Mouse (Mus musculus): ENCODE measurements around the gene Snapin. TPM values are rescaled to one million over a fixed set of nuclear protein-coding genes. Genes with fewer than 3 reads are reported as not detected.
A peak's percentile ranks its signal among the peaks of the same experiment; 100 is the strongest.

Gene Snapin
- total RNA-seq, 2 experiments from 2014 or later, result 70.9 to 72.3 TPM

DNA sequence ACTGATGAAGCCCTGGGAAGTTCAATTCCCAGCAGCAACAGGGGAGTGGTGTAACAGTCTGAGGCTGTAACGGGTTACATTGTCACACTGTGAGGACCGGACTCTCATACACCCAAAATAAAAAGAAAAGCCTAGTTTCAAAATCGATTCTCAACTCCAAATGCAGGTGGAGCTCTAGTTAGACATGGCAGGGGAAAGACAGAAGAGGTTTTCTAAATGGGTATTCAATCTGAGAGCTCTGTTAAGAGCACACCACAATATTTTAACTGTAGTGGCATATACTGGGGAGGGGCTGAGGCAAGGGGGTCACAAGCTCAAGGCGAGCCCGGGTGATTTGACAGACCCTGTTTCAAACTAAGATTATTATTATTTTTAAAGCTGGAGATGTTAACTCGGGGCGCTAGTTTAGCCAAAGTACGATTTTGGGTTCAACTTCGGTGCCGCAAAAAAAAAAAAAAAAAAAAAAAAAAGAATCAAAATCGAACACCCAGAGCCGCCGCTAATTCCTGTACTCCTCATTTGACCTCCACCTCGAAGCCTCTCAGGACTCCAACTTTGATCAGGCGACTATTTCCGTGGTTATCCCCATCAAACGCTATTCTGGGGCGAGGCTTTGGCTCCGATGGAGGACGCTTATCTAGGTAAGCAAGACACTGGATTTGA lies 17.6 kb upstream of the Snapin start:
- DNase-seq (ENCODE audit: low spot score in 2 of 2), result no peak

DNA sequence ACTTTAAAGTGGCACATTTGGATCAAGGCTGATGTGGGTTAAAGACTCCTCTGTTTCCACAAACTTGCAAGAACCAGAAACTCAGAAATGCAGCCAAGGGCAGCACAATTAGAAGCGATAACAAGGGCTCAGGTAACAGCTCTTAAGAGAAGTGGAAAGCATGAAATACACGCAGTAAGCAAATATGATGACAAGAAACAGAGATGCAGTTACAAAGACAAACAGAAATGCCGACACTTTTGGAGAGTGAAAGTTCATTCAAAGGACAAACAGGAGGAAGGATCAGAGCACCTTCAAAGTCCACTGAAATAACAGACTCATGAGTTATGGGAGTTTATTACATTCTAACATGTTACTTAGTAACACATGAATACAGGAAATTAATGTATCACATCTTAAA lies 15.5 kb upstream of the Snapin start:
- DNase-seq (ENCODE audit: low spot score in 2 of 2), result no peak

DNA sequence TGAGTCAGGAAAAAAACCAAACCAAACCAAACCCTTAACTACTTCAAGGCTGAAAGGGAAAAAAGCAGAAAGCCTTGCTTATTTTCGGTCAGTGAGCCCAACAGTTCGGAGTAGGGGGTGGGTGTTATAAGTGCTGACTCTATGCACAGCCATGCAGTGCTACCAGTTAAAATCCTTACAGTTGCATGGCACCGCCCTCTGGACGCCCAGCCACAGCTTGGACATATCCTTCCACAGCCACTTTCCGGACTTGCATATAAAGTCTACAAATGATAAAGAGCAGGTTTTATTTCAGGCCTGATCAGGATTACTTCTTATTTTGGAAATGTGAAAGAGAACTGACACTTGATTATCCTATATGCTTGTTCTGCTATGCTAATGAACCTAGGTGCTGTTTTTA lies 14.4 kb upstream of the Snapin start:
- DNase-seq (ENCODE audit: low spot score in 2 of 2), result no peak

DNA sequence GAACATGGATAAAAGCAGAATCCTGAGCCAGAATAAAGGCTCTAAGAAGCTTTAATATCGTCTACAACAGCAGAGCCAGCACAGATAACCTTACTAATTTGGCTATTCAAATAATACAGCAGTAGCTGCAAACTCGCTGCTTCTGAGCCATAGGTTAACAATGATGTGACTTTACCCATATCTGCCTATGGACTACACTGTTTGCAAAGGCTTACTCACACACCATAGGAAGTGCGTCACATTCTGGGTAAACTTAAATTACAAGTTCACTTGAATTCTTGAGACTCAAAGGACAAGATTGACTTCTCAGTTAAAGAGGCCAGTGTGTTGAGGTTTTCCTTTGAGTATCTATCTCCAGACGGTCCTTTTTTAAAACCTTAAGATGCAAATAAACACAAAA lies 12.6 kb upstream of the Snapin start:
- DNase-seq (ENCODE audit: low spot score in 2 of 2), result no peak

DNA sequence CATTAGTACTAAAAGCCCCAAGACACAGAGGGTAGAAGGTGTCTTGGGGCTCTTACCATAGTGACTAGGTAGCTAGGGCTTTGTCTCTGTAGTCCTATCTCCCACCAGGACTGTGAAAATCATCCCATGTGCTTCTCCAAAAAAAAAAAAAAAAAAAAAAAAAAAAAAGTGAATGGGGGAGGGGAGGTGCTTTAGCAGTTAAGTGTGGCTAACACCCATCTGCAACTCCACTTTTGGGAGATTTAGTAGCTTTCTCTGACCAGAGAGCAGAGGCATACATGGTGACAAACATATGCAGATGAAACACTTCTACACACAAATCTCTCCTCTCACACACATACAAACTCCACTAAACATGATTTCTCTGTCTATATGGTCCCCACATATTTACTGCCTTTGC lies 6.8 kb upstream of the Snapin start:
- DNase-seq (ENCODE audit: low spot score in 2 of 2), result no peak

DNA sequence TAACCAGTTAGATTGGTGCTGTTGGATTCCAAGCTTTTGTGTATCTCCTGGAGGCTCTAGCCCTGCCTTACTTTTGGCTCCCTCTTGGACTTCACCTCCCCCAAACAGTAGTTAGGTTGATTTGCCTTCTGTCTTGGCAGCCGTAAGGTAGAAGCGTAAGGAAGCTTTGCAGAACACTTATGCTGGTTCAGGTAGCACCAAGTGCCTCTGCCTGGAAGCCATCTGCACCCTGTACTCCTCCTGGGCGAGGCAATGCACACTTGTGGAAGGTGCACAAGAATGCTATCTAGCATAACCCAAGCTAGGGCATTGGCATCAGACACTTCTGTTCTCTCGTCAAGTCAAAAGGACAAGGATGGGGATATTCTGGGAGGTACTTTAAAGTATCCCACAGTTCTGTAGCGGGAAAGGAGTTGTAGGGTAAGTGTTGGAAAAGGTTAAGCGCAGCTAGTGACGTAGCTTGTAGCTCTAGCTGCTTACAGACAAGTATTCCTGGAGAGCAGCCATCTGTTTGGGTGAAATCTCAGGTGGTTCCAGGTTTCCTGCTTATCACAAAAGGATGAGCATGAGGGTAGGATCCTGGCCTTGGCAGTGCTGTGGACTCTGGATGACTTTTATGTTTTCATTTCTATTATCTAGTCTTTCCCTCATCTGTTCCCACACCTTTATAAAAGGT lies 5.2 kb upstream of the Snapin start:
- no peak for DNase-seq (ENCODE audit: low spot score in 2 of 2)

DNA sequence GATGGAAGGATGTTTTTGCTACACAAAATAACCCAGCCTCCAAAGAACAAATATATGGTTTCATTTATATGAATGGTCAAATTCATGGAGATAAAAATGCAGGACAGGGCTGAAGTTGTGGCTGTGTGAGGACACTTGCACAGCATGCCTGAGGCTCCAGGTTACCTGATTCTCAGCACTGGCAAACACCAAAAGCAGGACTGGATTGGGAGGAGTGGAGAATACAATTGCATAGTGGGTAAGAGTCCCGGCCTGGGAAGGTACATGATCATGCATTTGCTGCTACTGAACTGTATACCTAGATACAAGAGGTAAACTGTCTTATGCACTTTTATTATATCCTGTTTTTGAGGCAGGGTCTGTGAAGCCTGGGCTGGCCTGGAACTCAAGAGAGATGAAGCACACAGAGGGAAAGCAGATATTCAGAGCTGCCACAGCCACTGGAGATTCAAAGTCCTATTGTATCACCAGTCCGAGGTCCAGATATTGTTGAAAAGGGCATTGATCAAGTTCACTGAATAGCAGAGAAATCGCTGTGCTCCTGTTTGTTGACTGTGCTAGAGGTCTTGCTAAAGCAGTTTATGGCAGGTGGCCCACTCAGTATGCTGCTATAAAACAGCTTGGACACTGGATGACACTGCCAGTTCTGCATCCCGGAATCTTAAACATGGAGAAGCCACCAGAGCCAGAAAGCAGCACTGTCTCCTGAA lies 3.2 kb upstream of the Snapin start:
- no peak for DNase-seq (ENCODE audit: low spot score in 2 of 2)

DNA sequence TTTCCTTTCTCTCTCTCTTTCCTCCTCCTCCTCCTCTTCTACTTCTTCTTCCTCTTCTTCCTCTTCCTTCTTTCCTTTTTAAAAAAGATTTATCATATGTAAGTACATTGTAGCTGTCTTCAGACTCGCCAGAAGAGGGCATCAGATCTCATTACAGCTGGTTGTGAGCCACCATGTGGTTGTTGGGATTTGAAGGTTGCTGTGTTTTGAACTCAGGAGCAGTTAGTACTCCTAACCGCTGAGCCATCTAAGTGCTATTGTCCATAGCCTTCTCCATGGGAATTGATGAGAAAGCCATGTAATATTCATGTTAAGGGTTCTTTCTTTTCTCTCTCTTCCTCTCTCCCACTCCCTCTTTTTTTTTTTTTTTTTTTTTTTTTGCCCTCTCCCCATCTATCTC lies 517 bp upstream of the Snapin start:
- no peak for DNase-seq (ENCODE audit: low spot score in 2 of 2)

DNA sequence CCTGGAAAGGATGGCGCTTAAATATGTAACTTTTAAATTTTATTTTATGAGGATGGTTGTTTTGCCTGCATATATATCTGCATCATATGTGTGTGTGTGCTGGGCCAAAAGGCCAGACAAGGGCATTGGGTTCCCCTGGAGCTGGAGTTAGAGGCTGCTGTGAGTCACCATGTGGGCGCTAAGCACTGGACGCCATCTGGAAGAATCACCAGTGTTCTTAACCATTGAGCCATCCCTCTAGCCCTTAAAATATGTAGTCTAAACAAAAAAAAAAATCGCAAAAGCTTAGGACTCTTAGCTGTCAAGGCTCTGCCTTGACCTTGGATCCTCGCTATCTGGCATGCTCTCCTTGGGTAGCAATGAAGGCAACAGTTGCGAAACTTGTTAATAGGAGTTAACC lies 2.3 kb downstream of the Snapin start:
- DNase-seq (ENCODE audit: low spot score in 2 of 2), result no peak

DNA sequence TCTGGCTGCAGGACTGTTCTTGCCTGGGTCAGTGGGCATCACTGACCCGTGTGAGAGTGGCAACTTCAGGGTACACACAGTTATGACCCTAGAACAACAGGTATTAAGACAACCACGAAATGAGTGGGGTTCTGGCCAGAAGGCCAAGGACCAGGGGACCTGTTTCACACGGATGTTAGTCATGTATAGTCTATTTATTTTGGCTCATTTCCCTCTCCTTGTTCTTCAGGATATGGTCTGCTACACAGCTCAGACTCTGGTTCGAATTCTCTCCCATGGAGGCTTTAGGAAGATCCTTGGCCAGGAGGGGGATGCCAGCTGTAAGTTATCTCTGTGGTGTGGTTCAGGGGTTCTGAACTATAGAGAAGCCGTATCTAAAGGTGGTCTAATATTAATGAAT lies 3.8 kb downstream of the Snapin start:
- no peak for DNase-seq (ENCODE audit: low spot score in 2 of 2)

DNA sequence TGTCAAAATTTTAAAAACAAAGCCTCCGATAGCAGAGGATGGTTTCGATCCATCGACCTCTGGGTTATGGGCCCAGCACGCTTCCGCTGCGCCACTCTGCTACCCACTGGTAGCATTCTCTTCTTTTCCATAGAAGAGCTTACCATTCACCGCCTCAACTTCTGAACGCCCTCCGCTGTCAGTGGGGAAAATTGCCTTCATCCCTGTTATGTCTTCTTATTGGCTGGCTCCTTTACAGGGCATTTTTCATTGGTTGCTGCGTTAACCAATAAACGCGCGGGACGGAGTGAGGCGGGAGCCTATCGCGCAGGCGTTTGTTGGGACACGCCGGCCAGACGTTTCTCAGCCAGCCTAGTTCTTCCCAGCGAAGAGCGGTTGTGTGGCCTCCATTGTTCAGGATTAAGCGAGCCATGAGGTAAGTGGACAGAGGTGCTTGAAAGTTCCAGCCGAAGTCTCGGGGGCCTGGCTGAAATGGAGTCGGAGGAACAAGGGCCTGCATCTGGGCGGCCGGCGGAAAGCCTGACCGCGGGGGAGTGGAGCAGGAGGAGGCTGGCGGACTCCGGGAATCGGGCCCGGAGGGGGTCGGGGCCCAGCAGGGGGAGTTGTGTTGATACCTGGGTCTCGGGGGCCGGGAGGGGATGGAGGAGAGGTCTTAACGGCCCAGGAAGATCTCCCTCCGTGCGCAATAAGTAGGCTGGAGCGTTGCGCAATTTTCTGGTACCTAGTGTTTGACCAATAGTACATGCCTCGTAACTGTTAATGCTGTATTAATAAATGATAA lies 14.8 kb downstream of the Snapin start, which contains the start of gene Ilf2:
TSS of gene Ilf2 (plus strand) at position 296 of the 781 bp plus-strand sequence.
- peak; percentile 80 to 87 for DNase-seq (ENCODE audit: low spot score in 2 of 2)

DNA sequence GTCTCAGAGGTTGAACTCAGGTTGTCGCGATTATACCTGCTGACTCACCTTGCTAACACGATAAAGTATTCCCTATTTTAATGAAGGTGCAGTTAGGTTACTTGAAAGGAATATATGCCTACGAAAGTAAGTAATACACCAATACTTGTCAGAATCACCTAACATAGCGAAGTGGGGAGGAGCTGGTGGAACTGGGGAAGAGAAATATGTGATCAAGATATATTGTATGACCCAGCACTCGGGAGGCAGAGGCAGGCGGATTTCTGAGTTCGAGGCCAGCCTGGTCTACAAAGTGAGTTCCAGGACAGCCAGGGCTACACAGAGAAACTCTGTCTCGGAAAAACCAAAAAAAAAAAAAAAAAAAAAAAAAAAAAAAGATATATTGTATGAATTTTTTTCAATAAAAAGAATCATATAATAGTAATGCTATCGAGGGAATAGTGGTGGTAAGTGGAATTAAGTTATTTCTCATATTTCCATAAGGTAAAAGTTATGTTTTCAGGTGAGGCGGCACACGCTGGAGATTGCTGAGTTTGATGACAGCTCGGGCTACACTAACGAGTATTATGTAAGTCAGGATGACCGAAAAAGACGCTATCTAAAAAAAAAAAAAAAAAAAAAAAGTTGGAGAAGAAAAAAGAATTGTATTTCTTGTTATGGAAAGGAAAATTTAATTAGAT lies 15.5 kb downstream of the Snapin start:
- DNase-seq (ENCODE audit: low spot score in 2 of 2), result no peak

DNA sequence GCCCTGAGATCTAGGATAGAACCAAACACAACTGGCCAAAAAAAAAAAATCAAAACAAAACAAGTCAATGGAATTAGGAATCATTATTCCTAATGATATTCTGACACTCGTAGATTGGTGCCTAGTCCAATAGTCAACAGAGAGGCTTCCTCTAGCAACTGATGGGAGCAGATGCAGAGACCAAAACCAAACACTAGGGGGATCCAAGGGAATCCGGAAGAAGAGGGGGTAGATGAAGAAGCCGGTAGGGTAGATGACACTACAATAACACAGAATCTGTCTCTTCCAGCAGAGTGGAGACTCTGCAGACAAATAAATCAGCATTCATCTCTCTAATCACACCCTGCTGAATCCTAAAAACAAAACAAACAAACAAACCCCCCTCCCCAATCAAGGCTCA lies 18.6 kb downstream of the Snapin start:
- no peak for DNase-seq (ENCODE audit: low spot score in 2 of 2)

DNA sequence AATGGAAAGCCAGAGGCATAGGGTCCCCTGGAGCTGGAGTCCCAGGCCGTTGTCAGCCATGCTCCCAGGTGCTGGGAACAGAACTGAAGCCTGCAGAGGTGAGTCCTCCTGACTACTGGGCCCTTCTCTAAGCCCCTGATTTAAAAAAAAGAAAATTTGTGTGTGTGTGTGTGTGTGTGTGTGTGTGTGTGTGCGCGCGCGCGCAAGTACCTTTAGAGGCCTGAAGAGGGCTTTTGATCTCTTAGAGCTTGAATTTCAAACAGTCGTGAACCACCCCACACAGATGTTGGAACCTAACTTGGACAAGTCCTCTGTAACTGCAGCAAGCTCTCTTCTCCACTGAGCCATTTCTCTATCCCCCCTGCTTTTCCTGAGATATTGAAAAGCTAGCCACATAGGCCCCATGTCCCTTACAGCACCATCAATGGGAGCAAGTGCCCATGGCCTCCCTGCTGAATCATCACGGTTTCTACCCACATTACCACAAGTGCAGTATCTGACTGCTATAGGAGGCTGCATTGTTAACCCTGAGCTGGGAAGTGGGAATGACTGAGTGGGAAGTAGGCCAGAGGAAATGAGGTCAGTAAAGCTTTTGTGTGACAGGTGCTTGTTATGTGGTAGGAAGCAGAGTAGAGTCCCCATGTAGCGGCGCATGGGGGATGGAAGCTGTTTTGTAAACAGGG lies 23.1 kb downstream of the Snapin start:
- DNase-seq (ENCODE audit: low spot score in 2 of 2), result no peak

DNA sequence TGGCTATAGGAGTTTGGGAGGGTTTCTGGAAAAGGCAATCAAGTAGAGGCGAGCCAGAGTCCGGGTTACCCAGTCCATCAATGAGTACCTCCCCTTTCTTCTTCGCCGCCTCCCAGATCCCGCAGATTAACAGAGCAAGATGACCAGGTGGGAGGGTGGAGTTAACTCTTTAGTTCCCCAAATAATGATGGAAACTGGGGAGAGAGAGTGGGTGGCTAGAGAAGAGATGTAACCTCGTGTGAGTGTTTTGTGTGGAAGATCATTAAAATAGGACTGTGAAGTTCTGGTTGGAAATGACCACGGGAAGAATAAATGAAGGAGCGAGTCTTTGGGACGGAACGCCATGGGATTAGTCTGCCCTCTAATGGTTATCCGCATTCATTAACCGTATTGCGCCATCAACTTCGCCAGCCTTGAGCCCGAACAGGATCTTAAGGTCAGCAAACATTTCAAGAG lies 24.5 kb downstream of the Snapin start:
- DNase-seq (ENCODE audit: low spot score in 2 of 2), result peak in 1 of 2 experiments; percentile 38

DNA sequence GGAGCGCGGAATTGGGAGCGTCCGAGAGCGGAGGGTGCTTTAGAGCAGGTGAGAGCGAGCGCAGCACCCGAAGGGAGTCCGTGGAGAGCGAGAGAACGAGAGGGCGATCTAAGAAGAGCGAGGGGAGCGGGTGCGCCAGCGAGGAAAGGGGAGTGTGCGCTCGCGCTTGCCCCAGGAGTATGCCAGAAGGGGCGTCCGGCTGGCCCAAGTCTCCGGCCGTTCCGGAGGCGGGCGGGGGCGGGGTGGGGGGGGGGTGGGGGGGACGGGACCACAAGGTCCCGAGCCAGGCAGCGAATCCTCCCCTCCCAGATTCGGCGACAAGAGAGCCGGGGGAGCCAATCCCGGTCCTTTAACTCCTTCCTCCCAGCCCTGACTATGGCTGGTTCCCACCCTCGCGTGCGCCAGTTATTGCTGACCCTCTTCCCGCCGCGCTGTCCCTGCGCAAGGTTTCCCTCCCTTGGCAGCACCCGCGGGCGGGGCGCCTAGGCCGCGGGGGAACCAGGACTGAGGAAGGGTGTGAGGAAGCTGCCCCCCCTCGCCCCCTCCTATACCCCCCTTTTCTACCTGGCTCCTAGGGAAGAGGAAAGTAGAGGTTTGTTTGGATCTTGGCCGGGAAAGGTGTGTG lies 25.0 kb downstream of the Snapin start, which contains the start of gene Npr1:
TSS of gene Npr1 (minus strand) at position 181 of the 625 bp plus-strand sequence.
- DNase-seq (ENCODE audit: low spot score in 2 of 2), result peak in 1 of 2 experiments; percentile 56

DNA sequence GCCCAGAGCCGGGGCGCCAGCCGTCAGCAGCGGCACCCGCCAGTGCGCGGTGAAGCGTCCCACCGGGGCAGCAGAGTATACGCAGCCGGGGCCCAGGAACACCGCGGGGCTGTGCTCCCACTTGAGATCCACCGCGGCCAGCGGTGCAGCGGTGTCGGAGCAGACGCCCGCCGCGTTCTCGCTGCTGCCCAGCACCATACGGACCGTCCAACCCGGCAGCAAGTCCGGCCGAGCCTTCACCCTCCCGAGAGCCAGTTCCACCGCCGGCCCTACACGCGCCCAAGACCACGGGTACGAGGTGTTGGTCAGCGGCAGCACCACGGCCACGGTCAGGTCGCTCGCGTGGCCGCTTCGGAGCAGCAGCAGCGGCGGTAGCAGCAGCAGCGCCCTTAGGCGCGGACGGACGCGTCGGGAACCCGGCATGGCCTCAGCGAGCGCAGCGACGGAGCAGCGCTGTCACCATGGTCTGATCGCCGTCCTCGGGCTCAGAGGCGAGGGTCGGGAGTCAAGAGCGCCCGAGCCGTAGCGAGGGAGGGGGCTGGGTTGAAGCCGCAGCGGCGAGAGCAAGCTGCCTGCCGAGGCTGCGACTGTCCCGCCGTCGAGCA lies 25.6 kb downstream of the Snapin start:
- peak in 1 of 2 experiments; percentile 27 for DNase-seq (ENCODE audit: low spot score in 2 of 2)

DNA sequence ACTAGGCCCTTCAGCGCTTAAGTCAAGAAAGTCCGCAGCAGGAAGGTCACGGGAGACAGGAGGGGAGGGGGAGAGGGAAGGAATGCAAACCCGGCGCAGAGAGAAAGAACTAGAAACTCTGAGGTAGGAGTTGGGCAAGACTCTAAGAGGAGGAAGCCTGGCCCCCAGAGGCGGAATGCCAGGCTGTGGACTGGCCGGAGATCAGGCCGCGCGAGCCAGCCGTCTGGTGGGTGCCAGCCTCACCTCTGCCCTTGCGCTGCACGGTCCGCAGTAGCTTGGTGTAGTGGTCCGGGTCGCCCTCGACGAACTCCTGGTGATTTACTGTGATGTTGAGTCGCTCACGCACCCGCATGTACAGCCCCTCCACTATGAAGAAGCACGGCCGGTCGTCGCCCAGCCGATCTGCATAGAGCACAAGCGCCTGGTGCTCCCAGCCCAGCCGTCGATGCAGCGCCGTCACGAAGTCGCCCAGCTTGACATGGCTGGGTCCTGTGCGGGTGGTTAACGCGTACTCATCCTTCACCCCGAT lies 26.2 kb downstream of the Snapin start:
- peak; percentile 23 to 28 for DNase-seq (ENCODE audit: low spot score in 2 of 2)

DNA sequence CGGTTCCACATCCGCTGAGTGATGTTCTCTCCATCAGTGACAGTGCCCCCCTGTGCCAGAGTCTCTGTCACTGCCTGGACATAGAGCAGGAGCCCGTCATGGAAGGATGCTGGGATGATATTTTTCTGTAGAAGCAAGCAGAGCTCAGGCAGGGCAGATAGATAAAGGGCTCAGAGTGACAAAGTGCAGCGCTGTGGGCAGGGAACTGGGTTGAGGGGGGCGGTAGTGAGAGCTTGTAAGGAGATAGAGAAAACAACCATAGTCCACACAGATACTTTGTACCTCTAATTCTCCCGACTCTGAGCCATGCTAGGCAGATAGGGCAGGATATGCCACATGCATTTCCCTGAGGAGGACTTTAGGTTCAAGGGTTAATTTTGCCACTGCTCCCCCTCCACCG lies 28.3 kb downstream of the Snapin start:
- DNase-seq (ENCODE audit: low spot score in 2 of 2), result no peak
